Mouse (Mus musculus) small intestine, adult 2 months (tissue): ENCODE results near the gene Pter.

ENCODE experiments used
- CTCF ChIP-seq: fragments of 200-500 bp; IDR thresholded peaks from 2 replicates; pipeline ENCODE4 v1.5.1; 2012; ENCODE audit warnings: low read depth, mild to moderate bottlenecking, control low read depth, inconsistent platforms, low read length, moderate library complexity, mixed read lengths; ENCODE audit not compliant: insufficient replicate concordance, insufficient read length; ENCODE audit errors: extremely low read depth
- POLR2A ChIP-seq: fragments of 200-500 bp; IDR thresholded peaks from 2 replicates; pipeline ENCODE4 v1.6.1; 2012; ENCODE audit warnings: low read depth, mild to moderate bottlenecking, control low read depth, inconsistent platforms, low read length, moderate library complexity

GRCm38 (mm10) chr2:12887015-12887414 is 36.8 kb upstream of the Pter start:
- TF ChIP-seq CTCF (no peak), POLR2A (no peak)
